Mouse (Mus musculus): ENCODE results near the gene Gprasp2.
"Not testable (repeated sequence)": the region's sequence is repeated elsewhere in the genome, so short reads cannot be mapped to it uniquely, and the experiment has no call there.

Gprasp2 gene

GRCm38 (mm10) chrX:135838521-135839360 lies at the start of gene Gprasp2:
TSS of gene Gprasp2 (plus strand) at chrX:135839034.
- peak; percentile 65 for DNase-seq

- no peak for DNase-seq
Measured at GRCm38 (mm10) chrX:135791536-135791935, 47.3 kb upstream of the Gprasp2 start.

- DNase-seq, result no peak
Measured at GRCm38 (mm10) chrX:135792326-135792725, 46.5 kb upstream of the Gprasp2 start.

- DNase-seq, result peak; percentile 78
Measured at GRCm38 (mm10) chrX:135795591-135796304, 43.1 kb upstream of the Gprasp2 start.

GRCm38 (mm10) chrX:135796305-135797211 lies 42.3 kb upstream of the Gprasp2 start:
- peak; percentile 30 for DNase-seq

GRCm38 (mm10) chrX:135797212-135797644 lies 41.6 kb upstream of the Gprasp2 start, which contains the start of gene Bhlhb9:
TSS of gene Bhlhb9 (plus strand) at chrX:135797594.
- DNase-seq, result peak; percentile 60

- DNase-seq, result no peak
Measured at GRCm38 (mm10) chrX:135804149-135804548, 34.7 kb upstream of the Gprasp2 start.

GRCm38 (mm10) chrX:135805780-135806179 lies 33.1 kb upstream of the Gprasp2 start:
- peak; percentile 41 for DNase-seq

GRCm38 (mm10) chrX:135835896-135836295 lies 2.9 kb upstream of the Gprasp2 start:
- DNase-seq, result not testable (repeated sequence)

- DNase-seq, result no peak
Measured at GRCm38 (mm10) chrX:135837896-135838295, 938 bp upstream of the Gprasp2 start.

- peak; percentile 48 for DNase-seq
Measured at GRCm38 (mm10) chrX:135839397-135840391, 860 bp downstream of the Gprasp2 start.

- DNase-seq, result not testable (repeated sequence)
Measured at GRCm38 (mm10) chrX:135866806-135867205, 28.0 kb downstream of the Gprasp2 start.

GRCm38 (mm10) chrX:135876679-135877078 lies 37.8 kb downstream of the Gprasp2 start:
- no peak for DNase-seq

GRCm38 (mm10) chrX:135879626-135880025 lies 40.8 kb downstream of the Gprasp2 start:
- DNase-seq, result no peak

- DNase-seq, result peak; percentile 85
Measured at GRCm38 (mm10) chrX:135885411-135886233, 46.8 kb downstream of the Gprasp2 start.

GRCm38 (mm10) chrX:135886234-135886585 lies 47.4 kb downstream of the Gprasp2 start:
- DNase-seq, result peak; percentile 63

Data from thymus, postnatal 4 days (tissue).